ENCODE assay signal across 9 mouse cellular contexts in genomic region chr13:60685216-60685615, GRCm38 (mm10).
DNase-seq lines count a peak whose midpoint lies in the region; ATAC-seq and TF ChIP-seq lines count a peak whose summit lies in the region.
"Had no signal": no experiment of that assay in that cellular context is flagged by ENCODE, and none has a peak within 500 bp of the region (broad histone marks: within the 10 kb centered on the region; RNA-seq: fewer than 3 reads in every experiment).

No protein-coding gene starts in this region.

- peaks cover 18% of the 10 kb centered on the region for H3K4me1 ChIP-seq in kidney, postnatal 0 days (replicated peaks; ENCODE audit: insufficient read depth, low read length)

- H3K9ac ChIP-seq in kidney, postnatal 0 days (ENCODE audit: low read depth, low read length) = no peak overlapping the region

- H3K27ac ChIP-seq in kidney, postnatal 0 days = peak overlapping the region; percentile 77

- H3K27me3 ChIP-seq in kidney, postnatal 0 days (ENCODE audit: insufficient read depth, low read length) = no peaks in the 10 kb centered on the region
- H3K27me3 ChIP-seq: Patski had no signal

- DNase-seq in kidney, postnatal 0 days (ENCODE audit: low spot score) = peak; percentile 83
- no peak for DNase-seq in kidney, adult 18-20 months
- peak; percentile 45 for DNase-seq in brain, embryonic 18.5 days (ENCODE audit: low read depth, low spot score)
- peak; percentile 51 for DNase-seq in gastrocnemius, adult 18-20 months (ENCODE audit: low spot score)
- DNase-seq in kidney, postnatal 10 days = peak; percentile 80
- DNase-seq in skeletal muscle tissue, adult 2 months (ENCODE audit: low read depth, low spot score) = peak; percentile 72
- no peak for DNase-seq in c-Kit-positive CD71-positive TER-119-positive erythroid progenitor cells, embryonic 14.5 days (ENCODE audit: low spot score)
- DNase-seq in frontal cortex, postnatal 14 days (ENCODE audit: low spot score in 2 of 2) = no peak

- no peak overlapping the region for H3K4me3 ChIP-seq in kidney, postnatal 0 days (replicated peaks; ENCODE audit: low read depth, low read length)

- no peaks in the 10 kb centered on the region for H3K36me3 ChIP-seq in kidney, postnatal 0 days (ENCODE audit: insufficient read depth, low read length)

- H3K4me2 ChIP-seq in kidney, postnatal 0 days (ENCODE audit: low read length) = no peak overlapping the region

- TF ChIP-seq CTCF in kidney, postnatal 0 days (IDR thresholded peaks at IDR 0.05; ENCODE audit: low read depth) = no peak

- no peaks in the 10 kb centered on the region for H3K9me3 ChIP-seq in kidney, postnatal 0 days (replicated peaks; ENCODE audit: low read length)

- 58% methylated on average over 6 of the region's 6 CpGs for WGBS in kidney, postnatal 0 days

- no peak for ATAC-seq in kidney, postnatal 0 days (replicated peaks; ENCODE audit: low FRiP score, low read depth)
- ATAC-seq: Patski had no signal

Comparison
In these comparisons a context has a peak if more than half of its experiments do, and no peak if none do; other contexts are left out.
1. DNase-seq: peak in kidney, postnatal 0 days (single experiment), brain, embryonic 18.5 days (single experiment), gastrocnemius, adult 18-20 months (single experiment), kidney, postnatal 10 days (single experiment) and skeletal muscle tissue, adult 2 months (single experiment); none in kidney, adult 18-20 months (single experiment), c-Kit-positive CD71-positive TER-119-positive erythroid progenitor cells, embryonic 14.5 days (single experiment) and frontal cortex, postnatal 14 days (0 of 2).